Mouse (Mus musculus) cerebellum, postnatal 25 days (tissue): ENCODE measurements around the gene Pdzd7.
A peak's percentile ranks its signal among the peaks of the same experiment; 100 is the strongest.

Experiments used
- DNase-seq, 2 experiments: peaks; one replicate each; pipeline ENCODE4 v3.0.0; 2021; ENCODE audit warnings: mixed read lengths in 2 of 2

Gene Pdzd7

GRCm38 (mm10) chr19:45012219-45012618 lies 33.3 kb downstream of the Pdzd7 start:
- DNase-seq = peak in 1 of 2 experiments; percentile 20

- no peak for DNase-seq
Observed at GRCm38 (mm10) chr19:45010646-45011045, 34.9 kb downstream of the Pdzd7 start.

GRCm38 (mm10) chr19:45007425-45008191 lies 37.9 kb downstream of the Pdzd7 start:
- no peak for DNase-seq

- peak in 1 of 2 experiments; percentile 32 for DNase-seq
Observed at GRCm38 (mm10) chr19:45007021-45007420, 38.5 kb downstream of the Pdzd7 start.

GRCm38 (mm10) chr19:45005957-45006712 lies 39.4 kb downstream of the Pdzd7 start, which contains the start of gene Mrpl43:
TSS of gene Mrpl43 (minus strand) at chr19:45006442.
- peak; percentile 98 to 99 for DNase-seq

- DNase-seq = no peak
Observed at GRCm38 (mm10) chr19:45005444-45005843, 40.1 kb downstream of the Pdzd7 start, which contains the start of gene Twnk. TSS of gene Twnk (plus strand) at chr19:45005663.

GRCm38 (mm10) chr19:45003740-45004516 lies 41.6 kb downstream of the Pdzd7 start:
- DNase-seq = no peak

GRCm38 (mm10) chr19:45002301-45002700 lies 43.2 kb downstream of the Pdzd7 start:
- no peak for DNase-seq

GRCm38 (mm10) chr19:44999647-45000046 lies 45.9 kb downstream of the Pdzd7 start:
- no peak for DNase-seq

- peak in 1 of 2 experiments; percentile 50 for DNase-seq
Observed at GRCm38 (mm10) chr19:44997786-44998185, 47.7 kb downstream of the Pdzd7 start.

GRCm38 (mm10) chr19:44992712-44993111 lies 52.8 kb downstream of the Pdzd7 start:
- DNase-seq = no peak

- peak in 1 of 2 experiments; percentile 4 for DNase-seq
Observed at GRCm38 (mm10) chr19:44992246-44992645, 53.3 kb downstream of the Pdzd7 start.

GRCm38 (mm10) chr19:44991031-44991430 lies 54.5 kb downstream of the Pdzd7 start:
- DNase-seq = no peak

GRCm38 (mm10) chr19:44989567-44990495 lies 55.7 kb downstream of the Pdzd7 start:
- peak in 1 of 2 experiments; percentile 58 for DNase-seq

GRCm38 (mm10) chr19:44988831-44989566 lies 56.5 kb downstream of the Pdzd7 start, which contains the start of gene Sema4g:
TSS of gene Sema4g (plus strand) at chr19:44989101.
- DNase-seq = peak; percentile 63 to 70

- no peak for DNase-seq
Observed at GRCm38 (mm10) chr19:44988321-44988720, 57.2 kb downstream of the Pdzd7 start.

- DNase-seq = no peak
Observed at GRCm38 (mm10) chr19:44987851-44988250, 57.7 kb downstream of the Pdzd7 start.

- no peak for DNase-seq
Observed at GRCm38 (mm10) chr19:44987004-44987403, 58.5 kb downstream of the Pdzd7 start.

GRCm38 (mm10) chr19:44985159-44985988 lies 60.1 kb downstream of the Pdzd7 start:
- no peak for DNase-seq

- DNase-seq = no peak
Observed at GRCm38 (mm10) chr19:44984420-44984819, 61.1 kb downstream of the Pdzd7 start.
